Mouse (Mus musculus) midbrain, postnatal 0 days (tissue): ENCODE results near the gene BC034090. TPM values are rescaled to one million over a fixed set of nuclear protein-coding genes. Genes with fewer than 3 reads are reported as not detected.

Source experiments
- ATAC-seq: fragments of 200-750 bp; cut with Nextera tagmentation; 2 replicates; pipeline ENCODE4 v1.8.0; 2017; ENCODE audit warnings: moderate number of reproducible peaks, mild to moderate bottlenecking, moderate TSS enrichment, moderate library complexity; ENCODE audit not compliant: low FRiP score
- DNase-seq: peaks from one replicate; pipeline ENCODE4 v3.0.0-alpha.2; 2015; ENCODE audit warnings: low spot score
- H3K27ac ChIP-seq: fragments of 300-500 bp; sonication (generic); 2 replicates; pipeline ENCODE4 v1.5.1; 2014; ENCODE audit warnings: low read depth, mild to moderate bottlenecking, low read length, mixed read lengths
- H3K27me3 ChIP-seq: fragments of 300-500 bp; sonication (generic); 2 replicates; pipeline ENCODE4 v1.6.1; 2014; ENCODE audit warnings: low read length, control low read depth, mixed read lengths; ENCODE audit not compliant: insufficient read depth
- H3K36me3 ChIP-seq: fragments of 300-500 bp; sonication (generic); 2 replicates; pipeline ENCODE4 v1.6.1; 2014; ENCODE audit warnings: low read length, control low read depth, mixed read lengths; ENCODE audit not compliant: insufficient read depth
- H3K4me1 ChIP-seq: fragments of 300-500 bp; sonication (generic); 2 replicates; pipeline ENCODE4 v1.6.1; 2014; ENCODE audit warnings: mild to moderate bottlenecking, control low read depth, antibody characterized with exemption, low read length, mixed read lengths; ENCODE audit not compliant: insufficient read depth
- H3K4me2 ChIP-seq: fragments of 300-500 bp; sonication (generic); 2 replicates; pipeline ENCODE4 v1.6.1; 2014; ENCODE audit warnings: low read depth, mild to moderate bottlenecking, low read length, mixed read lengths; ENCODE audit not compliant: poor library complexity, severe bottlenecking
- H3K4me3 ChIP-seq: fragments of 300-500 bp; sonication (generic); 2 replicates; pipeline ENCODE4 v1.5.1; 2014; ENCODE audit warnings: low read depth, mild to moderate bottlenecking, low read length, moderate library complexity
- H3K9ac ChIP-seq: fragments of 300-500 bp; sonication (generic); replicated peaks from 2 replicates; pipeline ENCODE4 v1.6.1; 2014; ENCODE audit warnings: mild to moderate bottlenecking, low read length, moderate library complexity, mixed read lengths; ENCODE audit not compliant: poor library complexity, severe bottlenecking
- H3K9me3 ChIP-seq: fragments of 300-500 bp; sonication (generic); 2 replicates; pipeline ENCODE4 v1.6.1; 2016; ENCODE audit warnings: low read length, control low read depth
- CTCF ChIP-seq: IDR thresholded peaks from 2 replicates; pipeline ENCODE4 v1.5.1; 2016; ENCODE audit warnings: antibody characterized with exemption, mild to moderate bottlenecking
- WGBS: fragments of 180-500 bp; shearing (Covaris S2); extraction: QIAGEN DNeasy Blood & Tissue Kit; methylation state at CpG from one replicate; pipeline ENCODE4 v1.1.7; 2014; 5-methylcytosine and 5-hydroxymethylcytosine counted together
- polyA plus RNA-seq: library from polyadenylated mRNA; unstranded; fragments of >200 nt; fragmentation: Nextera tagmentation; extraction: Ambion mirVana; gene quantifications from 2 replicates; pipeline ENCODE4 v1.2.1, GENCODE M21; 2015
- total RNA-seq: library from RNA; depleted of rRNA; stranded (reverse); fragments of >200 nt; gene quantifications from 2 replicates; pipeline ENCODE4 v1.2.3, GENCODE M21; 2014

BC034090 gene
- total and polyA plus RNA-seq, 2 experiments from 2014 or later = 1.9 to 11.2 TPM

- DNase-seq = no peak
- 83% methylated on average over 5 of the region's 5 CpGs for WGBS
These were observed 3.8 kb upstream of the BC034090 start for GRCm38 (mm10) chr1:155248041-155248440.

DNA sequence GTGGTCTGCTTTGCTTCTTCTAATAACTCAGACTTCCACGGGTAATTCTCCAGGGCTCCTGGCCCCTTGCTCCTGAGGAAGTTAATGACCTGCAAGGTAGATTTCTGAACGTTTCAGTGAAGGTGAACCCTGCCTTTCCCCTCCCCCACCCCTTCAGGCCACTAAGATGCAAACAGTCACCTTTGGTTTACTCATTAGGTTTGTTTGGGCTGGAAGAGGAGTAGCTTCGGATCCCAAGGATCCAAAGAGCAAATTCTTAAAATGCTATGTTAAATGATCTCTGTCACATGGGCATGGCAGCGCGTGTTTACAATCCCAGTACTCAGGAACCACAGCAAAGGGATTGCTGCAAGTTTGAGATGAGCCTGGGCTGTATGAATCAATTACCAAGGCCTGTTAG lies 3.2 kb upstream of the BC034090 start:
- no peak for ATAC-seq
- WGBS = 51% methylated on average over 5 of the region's 5 CpGs
- no peak for TF ChIP-seq CTCF

More at GRCm38 (mm10) chr1:155248041-155248440, 3.8 kb upstream of the BC034090 start:
- H3K4me2 ChIP-seq = no peak overlapping the region
- H3K9me3 ChIP-seq = no peaks in the 10 kb centered on the region
- no peak overlapping the region for H3K27ac ChIP-seq
- no peaks in the 10 kb centered on the region for H3K4me1 ChIP-seq
- no peak for TF ChIP-seq CTCF
- no peak for ATAC-seq
- no peak overlapping the region for H3K9ac ChIP-seq
- no peaks in the 10 kb centered on the region for H3K36me3 ChIP-seq
- H3K4me3 ChIP-seq = no peak overlapping the region
- peaks cover 14% of the 10 kb centered on the region; the same call in 1 of the 2 replicates for H3K27me3 ChIP-seq

DNA sequence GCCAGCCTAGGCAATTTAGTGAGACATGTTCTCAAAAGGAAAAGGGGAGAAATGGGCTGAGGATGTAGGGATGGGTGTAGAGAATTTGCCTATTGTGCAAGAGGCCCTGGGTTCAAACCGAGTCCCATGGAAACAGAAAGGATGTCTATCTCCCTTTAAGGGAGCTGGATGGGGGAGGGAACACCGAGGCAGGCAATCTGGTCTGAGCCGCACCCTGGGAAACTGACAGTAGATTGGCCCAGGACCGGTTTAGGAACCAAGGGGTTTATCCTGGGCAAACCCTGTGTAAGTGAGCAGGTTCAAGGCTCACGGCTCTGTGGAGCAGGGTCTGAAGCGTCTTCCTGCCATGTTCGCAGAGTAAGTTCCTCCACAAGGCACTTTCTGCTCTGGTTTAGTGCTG lies 1.3 kb upstream of the BC034090 start:
- H3K36me3 ChIP-seq = no peaks in the 10 kb centered on the region
- H3K4me1 ChIP-seq = no peaks in the 10 kb centered on the region
- no peak overlapping the region for H3K9ac ChIP-seq
- no peaks in the 10 kb centered on the region for H3K9me3 ChIP-seq
- no peak overlapping the region for H3K4me2 ChIP-seq
- no peak overlapping the region for H3K27ac ChIP-seq
- no peak overlapping the region for H3K4me3 ChIP-seq
- no peak for ATAC-seq
- DNase-seq = no peak
- WGBS = 67% methylated on average over 7 of the region's 7 CpGs
- H3K27me3 ChIP-seq = peaks cover 14% of the 10 kb centered on the region; the same call in 1 of the 2 replicates
- no peak for TF ChIP-seq CTCF

More for the DNA sequence above, 3.2 kb upstream of the BC034090 start:
- no peaks in the 10 kb centered on the region for H3K9me3 ChIP-seq
- H3K4me2 ChIP-seq = no peak overlapping the region
- no peaks in the 10 kb centered on the region for H3K36me3 ChIP-seq
- DNase-seq = no peak
- no peak overlapping the region for H3K9ac ChIP-seq
- H3K4me1 ChIP-seq = no peaks in the 10 kb centered on the region
- H3K4me3 ChIP-seq = no peak overlapping the region
- H3K27me3 ChIP-seq = peaks cover 14% of the 10 kb centered on the region; the same call in 1 of the 2 replicates
- H3K27ac ChIP-seq = no peak overlapping the region

- Histone ChIP-seq H3K36me3 (no peaks in the 10 kb centered on the region), H3K4me2 (peak overlapping the region; percentile 64), H3K9ac (peak overlapping the region; percentile 64), H3K27ac (no peak overlapping the region), H3K4me1 (no peaks in the 10 kb centered on the region), H3K4me3 (peak overlapping the region; percentile 40), H3K27me3 (peaks cover 14% of the 10 kb centered on the region; the same call in 1 of the 2 replicates), H3K9me3 (no peaks in the 10 kb centered on the region)
- no peak for TF ChIP-seq CTCF
- DNase-seq = no peak
- no peak for ATAC-seq
- 12% methylated on average over 26 of the region's 29 CpGs for WGBS
These were observed 547 bp upstream of the BC034090 start for GRCm38 (mm10) chr1:155244771-155245211.

- ATAC-seq (no peak), DNase-seq (no peak)
- WGBS = 44% methylated on average over 1 of the region's 1 CpGs
- H3K4me1 ChIP-seq = no peaks in the 10 kb centered on the region
- TF ChIP-seq CTCF = no peak
- H3K9me3 ChIP-seq = no peaks in the 10 kb centered on the region
- no peak overlapping the region for H3K4me2 ChIP-seq
- H3K36me3 ChIP-seq = no peaks in the 10 kb centered on the region
- H3K27me3 ChIP-seq = peaks cover 14% of the 10 kb centered on the region; the same call in 1 of the 2 replicates
- no peak overlapping the region for H3K9ac ChIP-seq
- H3K4me3 ChIP-seq = no peak overlapping the region
- no peak overlapping the region for H3K27ac ChIP-seq
These were observed 1.8 kb downstream of the BC034090 start for GRCm38 (mm10) chr1:155242488-155242745.

GRCm38 (mm10) chr1:155241701-155242487 lies 2.4 kb downstream of the BC034090 start:
- Histone ChIP-seq H3K36me3 (no peaks in the 10 kb centered on the region), H3K27ac (no peak overlapping the region), H3K9me3 (no peaks in the 10 kb centered on the region), H3K4me2 (no peak overlapping the region), H3K4me3 (no peak overlapping the region), H3K9ac (no peak overlapping the region), H3K27me3 (peaks cover 14% of the 10 kb centered on the region; the same call in 1 of the 2 replicates), H3K4me1 (peaks cover 2% of the 10 kb centered on the region; the same call in 1 of the 2 replicates)
- ATAC-seq (no peak), DNase-seq (no peak)
- no peak for TF ChIP-seq CTCF
- WGBS = 77% methylated on average over 12 of the region's 12 CpGs
